In the genomic region with DNA sequence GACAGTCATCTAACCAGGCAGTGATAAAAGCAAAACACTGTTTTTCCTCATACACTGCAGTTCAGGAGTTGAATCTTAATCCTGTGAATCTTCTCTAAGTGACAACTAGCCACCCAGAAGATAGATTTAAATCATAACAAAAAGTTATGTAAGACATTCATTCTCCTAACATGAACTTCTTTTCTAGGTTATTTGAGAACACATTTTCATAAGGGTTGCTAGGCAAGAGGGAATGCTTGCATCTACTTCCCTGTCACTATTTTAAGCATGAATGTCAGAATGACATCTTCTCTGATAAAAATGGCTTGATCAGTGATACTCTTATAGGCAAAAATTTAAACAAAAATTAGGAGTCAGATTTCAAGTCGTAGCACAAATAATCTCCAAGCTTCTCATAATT, we compare ENCODE assay signal across 18 mouse cellular contexts.
DNase-seq lines count a peak whose midpoint lies in the region; ATAC-seq lines count a peak whose summit lies in the region.
"Had no signal": no experiment of that assay in that cellular context is flagged by ENCODE, and none has a peak within 500 bp of the region (broad histone marks: within the 10 kb centered on the region; RNA-seq: fewer than 3 reads in every experiment).

No protein-coding gene starts in this region.

- peak; percentile 98 for ATAC-seq in frontal cortex, adult (ENCODE audit: low TSS enrichment)
- no peak for ATAC-seq in monocyte, adult 5-6 weeks (replicated peaks; ENCODE audit: insufficient number of reproducible peaks, low FRiP score, low TSS enrichment, poor library complexity, severe bottlenecking)
- ATAC-seq: activated CD4-positive, CD25-positive, alpha-beta regulatory T cell, adult 4 months; CD4-positive, CD25-positive, alpha-beta regulatory T cell, adult 4 months; Patski had no signal

- DNase-seq in frontal cortex, postnatal 36 days (ENCODE audit: low spot score in 2 of 2) = no peak
- DNase-seq in brain, adult 2 months (ENCODE audit: low read depth, low spot score) = peak; percentile 20
- DNase-seq: adrenal gland, adult 2 months; adrenal gland, adult 8-10 months; adrenal gland, postnatal 10 days; adrenal gland, postnatal 14 days; adrenal gland, postnatal 25 days; adrenal gland, postnatal 36 days; B cell, adult 2 months; cerebellum, adult 11 months; cerebellum, adult 11-12 months; cerebellum, adult 18-20 months; cerebellum, adult 2 months had no signal
